Mouse (Mus musculus) olfactory bulb, adult 2 months (tissue): Measurements from ENCODE around the gene Tmem163.

Source experiments
- CTCF ChIP-seq: fragments of 200-500 bp; IDR thresholded peaks from 2 replicates; pipeline ENCODE4 v1.5.1; 2012; ENCODE audit warnings: low read depth, mild to moderate bottlenecking, low read length, moderate library complexity; ENCODE audit not compliant: insufficient read depth
- POLR2A ChIP-seq: fragments of 200-500 bp; IDR thresholded peaks from 2 replicates; pipeline ENCODE4 v1.6.1; 2012; ENCODE audit warnings: mild to moderate bottlenecking, low read depth, low read length, moderate library complexity; ENCODE audit not compliant: insufficient read depth

GRCm38 (mm10) chr1:127439452-127439891, 239.9 kb downstream of the Tmem163 start:
- TF ChIP-seq POLR2A: no peak
- no peak for TF ChIP-seq CTCF
